Mouse (Mus musculus): Measurements from ENCODE around the gene Car4. TPM values are rescaled to one million over a fixed set of nuclear protein-coding genes. Genes with fewer than 3 reads are reported as not detected.

Car4 gene
- polyA plus RNA-seq, 1 experiment from 2014 or later, result 13.0 TPM

DNA sequence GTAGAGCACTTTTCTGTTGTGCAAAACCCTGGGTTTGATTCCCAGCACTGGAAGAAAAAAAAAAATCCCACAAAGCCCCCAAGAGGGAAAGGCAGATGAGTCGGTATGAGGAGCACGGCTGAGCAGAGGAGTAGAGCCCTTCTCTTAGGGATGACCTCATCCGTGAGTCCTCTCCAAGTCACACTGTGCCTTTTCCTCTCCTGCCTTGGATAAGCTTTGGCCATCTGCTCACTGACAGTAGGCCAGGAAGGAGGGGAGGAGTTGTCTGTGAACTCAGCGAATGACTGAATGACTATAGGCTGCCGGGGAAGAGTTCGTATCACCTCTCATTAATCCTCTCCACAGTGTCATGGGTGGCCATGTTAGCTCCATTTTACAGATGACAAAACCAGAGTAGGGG, 3.2 kb downstream of the Car4 start:
- Histone ChIP-seq H3K27ac (ENCODE audit: low read depth, low read length) (no peak overlapping the region), H3K9ac (ENCODE audit: low read depth, low read length) (no peak overlapping the region), H3K4me1 (replicated peaks; ENCODE audit: control insufficient read depth, insufficient read depth, low read length) (peaks cover 8% of the 10 kb centered on the region), H3K27me3 (replicated peaks; ENCODE audit: control insufficient read depth, insufficient read depth, low read length) (peaks cover 46% of the 10 kb centered on the region), H3K4me2 (no peak overlapping the region), H3K36me3 (ENCODE audit: control insufficient read depth, insufficient read depth, low read length) (no peaks in the 10 kb centered on the region), H3K4me3 (ENCODE audit: low read depth, low read length) (no peak overlapping the region), H3K9me3 (ENCODE audit: control insufficient read depth, low read length) (no peaks in the 10 kb centered on the region)
- 55% methylated on average over 6 of the region's 6 CpGs for WGBS
- ATAC-seq (replicated peaks; ENCODE audit: low FRiP score) (no peak), DNase-seq (ENCODE audit: low spot score) (no peak)

DNA sequence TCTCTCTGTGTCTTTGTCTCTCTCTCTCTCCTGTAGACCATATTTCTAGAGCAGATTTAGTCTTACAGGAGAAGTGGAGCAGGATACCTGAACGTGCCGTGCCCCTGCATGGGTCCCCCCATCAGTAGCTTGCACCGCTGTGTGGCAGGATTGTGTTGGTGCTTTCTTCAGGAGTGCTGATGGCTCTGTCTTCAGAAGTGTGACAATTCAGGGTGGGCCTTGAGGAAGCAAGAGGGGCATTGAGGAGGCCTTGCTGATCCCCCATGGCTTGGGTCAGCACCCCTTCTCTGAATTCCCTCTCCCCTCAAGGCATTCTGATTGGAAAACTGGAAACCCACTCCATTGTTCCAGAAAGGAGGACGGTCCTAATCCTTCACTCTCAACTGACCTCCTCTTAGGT, 4.0 kb downstream of the Car4 start:
- Histone ChIP-seq H3K4me1 (replicated peaks; ENCODE audit: control insufficient read depth, insufficient read depth, low read length) (peaks cover 8% of the 10 kb centered on the region), H3K27ac (ENCODE audit: low read depth, low read length) (no peak overlapping the region), H3K4me2 (no peak overlapping the region), H3K9ac (ENCODE audit: low read depth, low read length) (no peak overlapping the region), H3K36me3 (ENCODE audit: control insufficient read depth, insufficient read depth, low read length) (no peaks in the 10 kb centered on the region), H3K27me3 (replicated peaks; ENCODE audit: control insufficient read depth, insufficient read depth, low read length) (peaks cover 39% of the 10 kb centered on the region), H3K4me3 (ENCODE audit: low read depth, low read length) (no peak overlapping the region), H3K9me3 (ENCODE audit: control insufficient read depth, low read length) (no peaks in the 10 kb centered on the region)
- 86% methylated on average over 4 of the region's 4 CpGs for WGBS
- ATAC-seq (replicated peaks; ENCODE audit: low FRiP score) (no peak), DNase-seq (ENCODE audit: low spot score) (no peak)

DNA sequence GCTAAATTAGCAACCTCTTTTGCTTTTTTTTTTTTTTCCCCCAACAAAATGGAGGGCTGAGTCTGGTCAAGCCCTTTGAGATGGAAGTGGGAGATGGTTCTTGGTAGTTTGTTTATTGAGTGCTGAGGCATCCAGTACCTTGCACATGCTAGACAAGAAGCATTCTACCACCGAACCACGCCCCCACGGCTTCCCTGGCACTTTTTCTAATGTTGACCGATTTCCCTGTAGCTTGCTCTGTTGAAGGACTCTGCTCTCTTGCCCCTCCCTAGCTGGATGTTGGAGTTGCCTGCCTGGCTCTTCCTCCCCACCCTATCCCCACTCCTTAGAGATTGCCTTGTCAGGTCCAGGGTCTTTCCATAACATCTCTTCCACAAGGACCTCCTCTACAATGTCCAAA, 5.0 kb downstream of the Car4 start:
- H3K4me3 ChIP-seq (ENCODE audit: low read depth, low read length), result no peak overlapping the region
- no peak overlapping the region for H3K9ac ChIP-seq (ENCODE audit: low read depth, low read length)
- no peaks in the 10 kb centered on the region for H3K36me3 ChIP-seq (ENCODE audit: control insufficient read depth, insufficient read depth, low read length)
- ATAC-seq (replicated peaks; ENCODE audit: low FRiP score), result no peak
- WGBS, result 75% methylated on average over 4 of the region's 4 CpGs
- no peak overlapping the region for H3K27ac ChIP-seq (ENCODE audit: low read depth, low read length)
- no peaks in the 10 kb centered on the region for H3K9me3 ChIP-seq (ENCODE audit: control insufficient read depth, low read length)
- H3K4me2 ChIP-seq, result no peak overlapping the region
- peaks cover 30% of the 10 kb centered on the region for H3K27me3 ChIP-seq (replicated peaks; ENCODE audit: control insufficient read depth, insufficient read depth, low read length)
- peaks cover 14% of the 10 kb centered on the region for H3K4me1 ChIP-seq (replicated peaks; ENCODE audit: control insufficient read depth, insufficient read depth, low read length)
- no peak for DNase-seq (ENCODE audit: low spot score)

DNA sequence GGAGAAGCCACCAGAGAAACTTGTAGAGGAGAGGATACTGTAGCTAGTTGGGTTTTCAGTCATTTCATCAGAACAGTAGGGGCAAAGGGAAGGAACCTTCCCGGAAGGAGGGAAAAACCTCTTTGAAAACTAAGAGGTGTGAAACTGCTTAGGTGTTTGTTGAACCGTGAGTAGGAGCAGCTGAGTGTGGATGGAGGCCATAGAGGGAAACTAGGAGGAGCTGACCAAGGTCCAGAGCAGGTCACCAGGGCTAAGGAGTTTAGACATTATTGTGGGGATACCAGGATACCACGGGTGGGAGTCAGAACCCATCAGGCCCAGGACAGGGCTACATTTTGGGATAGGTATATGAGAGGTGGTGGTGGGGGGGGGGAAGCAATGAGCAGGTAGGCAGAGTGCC, 6.0 kb downstream of the Car4 start:
- no peak for ATAC-seq (replicated peaks; ENCODE audit: low FRiP score)
- WGBS, result 75% methylated on average over 3 of the region's 3 CpGs
- H3K4me3 ChIP-seq (ENCODE audit: low read depth, low read length), result no peak overlapping the region

DNA sequence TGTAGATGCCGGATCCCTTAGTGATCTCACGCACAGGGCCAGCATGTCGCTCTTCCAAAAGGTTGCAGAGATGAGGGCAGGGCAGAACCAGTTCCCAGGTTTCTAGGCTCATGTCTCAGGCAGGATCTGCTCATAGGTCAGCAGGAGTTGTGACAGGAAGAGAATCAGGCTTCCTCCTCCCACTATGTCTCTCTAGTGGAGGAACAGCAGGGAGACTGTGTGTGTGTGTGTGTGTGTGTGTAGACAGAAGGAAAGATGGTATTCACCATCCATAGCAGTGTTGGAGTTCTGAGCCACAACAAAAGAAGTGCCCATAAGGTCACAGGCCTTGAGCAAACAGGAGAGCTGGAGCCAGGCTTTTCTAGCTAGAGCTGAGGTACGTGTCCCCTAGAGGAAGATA, 9.1 kb downstream of the Car4 start:
- Histone ChIP-seq H3K9ac (ENCODE audit: low read depth, low read length) (no peak overlapping the region), H3K4me1 (replicated peaks; ENCODE audit: control insufficient read depth, insufficient read depth, low read length) (peaks cover 6% of the 10 kb centered on the region), H3K27me3 (replicated peaks; ENCODE audit: control insufficient read depth, insufficient read depth, low read length) (no peaks in the 10 kb centered on the region), H3K36me3 (ENCODE audit: control insufficient read depth, insufficient read depth, low read length) (no peaks in the 10 kb centered on the region), H3K9me3 (ENCODE audit: control insufficient read depth, low read length) (no peaks in the 10 kb centered on the region), H3K4me2 (no peak overlapping the region), H3K27ac (ENCODE audit: low read depth, low read length) (no peak overlapping the region), H3K4me3 (ENCODE audit: low read depth, low read length) (no peak overlapping the region)
- 59% methylated on average over 4 of the region's 4 CpGs for WGBS
- ATAC-seq (replicated peaks; ENCODE audit: low FRiP score) (no peak), DNase-seq (ENCODE audit: low spot score) (no peak)

More for the DNA sequence above, 6.0 kb downstream of the Car4 start:
- H3K9ac ChIP-seq (ENCODE audit: low read depth, low read length), result no peak overlapping the region
- H3K27ac ChIP-seq (ENCODE audit: low read depth, low read length), result no peak overlapping the region
- peaks cover 8% of the 10 kb centered on the region for H3K4me1 ChIP-seq (replicated peaks; ENCODE audit: control insufficient read depth, insufficient read depth, low read length)
- DNase-seq (ENCODE audit: low spot score), result no peak
- H3K36me3 ChIP-seq (ENCODE audit: control insufficient read depth, insufficient read depth, low read length), result no peaks in the 10 kb centered on the region
- no peaks in the 10 kb centered on the region for H3K9me3 ChIP-seq (ENCODE audit: control insufficient read depth, low read length)
- no peak overlapping the region for H3K4me2 ChIP-seq
- peaks cover 20% of the 10 kb centered on the region for H3K27me3 ChIP-seq (replicated peaks; ENCODE audit: control insufficient read depth, insufficient read depth, low read length)

DNA sequence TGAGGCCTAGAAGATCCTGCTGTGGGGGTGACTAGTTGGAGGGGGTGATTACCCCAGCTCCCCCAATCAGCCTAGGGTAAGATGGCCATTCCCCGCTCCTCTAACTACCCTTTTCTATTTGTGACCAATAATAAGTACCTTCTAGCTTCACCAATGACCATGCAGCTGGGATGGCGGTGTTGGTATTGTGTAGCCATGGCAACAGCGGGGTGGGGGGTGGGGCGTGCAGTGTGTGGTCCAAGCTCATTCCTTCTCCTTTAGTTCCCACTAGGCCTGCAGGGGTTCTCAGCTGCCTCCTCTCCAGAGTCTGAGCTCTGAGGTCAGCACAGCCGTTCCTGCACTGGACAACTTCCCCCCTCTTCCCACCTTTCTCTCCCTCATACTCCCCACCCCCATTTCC, 9.5 kb downstream of the Car4 start:
- no peak overlapping the region for H3K27ac ChIP-seq (ENCODE audit: low read depth, low read length)
- H3K36me3 ChIP-seq (ENCODE audit: control insufficient read depth, insufficient read depth, low read length), result no peaks in the 10 kb centered on the region
- peaks cover 6% of the 10 kb centered on the region for H3K4me1 ChIP-seq (replicated peaks; ENCODE audit: control insufficient read depth, insufficient read depth, low read length)
- H3K9ac ChIP-seq (ENCODE audit: low read depth, low read length), result no peak overlapping the region
- H3K27me3 ChIP-seq (replicated peaks; ENCODE audit: control insufficient read depth, insufficient read depth, low read length), result no peaks in the 10 kb centered on the region
- H3K4me2 ChIP-seq, result no peak overlapping the region
- H3K4me3 ChIP-seq (ENCODE audit: low read depth, low read length), result no peak overlapping the region
- ATAC-seq (replicated peaks; ENCODE audit: low FRiP score) (no peak), DNase-seq (ENCODE audit: low spot score) (no peak)
- H3K9me3 ChIP-seq (ENCODE audit: control insufficient read depth, low read length), result no peaks in the 10 kb centered on the region
- 41% methylated on average over 5 of the region's 5 CpGs for WGBS

DNA sequence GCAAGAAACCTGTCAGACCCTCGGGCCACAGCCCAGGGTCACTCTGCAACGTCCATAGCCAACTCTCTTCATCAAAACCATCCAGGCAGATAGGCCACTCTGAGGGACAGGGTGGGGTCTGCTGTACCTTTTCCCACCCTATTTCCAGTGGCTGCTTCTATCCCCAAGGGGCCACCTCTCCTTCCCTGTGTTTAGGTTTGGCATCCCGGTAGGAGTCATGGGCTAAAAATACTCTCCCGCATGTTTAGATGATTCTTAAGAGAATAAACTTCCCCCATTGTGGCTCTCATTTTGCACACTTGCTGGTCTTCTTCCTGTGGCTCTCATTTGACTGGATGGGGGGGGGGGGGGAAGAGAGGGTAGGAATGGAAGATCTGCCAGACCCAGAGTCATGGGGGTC, 10.7 kb downstream of the Car4 start:
- H3K36me3 ChIP-seq (ENCODE audit: control insufficient read depth, insufficient read depth, low read length), result no peaks in the 10 kb centered on the region
- H3K27me3 ChIP-seq (replicated peaks; ENCODE audit: control insufficient read depth, insufficient read depth, low read length), result no peaks in the 10 kb centered on the region
- H3K27ac ChIP-seq (ENCODE audit: low read depth, low read length), result no peak overlapping the region
- WGBS, result 71% methylated on average over 4 of the region's 4 CpGs
- H3K9me3 ChIP-seq (ENCODE audit: control insufficient read depth, low read length), result no peaks in the 10 kb centered on the region
- ATAC-seq (replicated peaks; ENCODE audit: low FRiP score) (no peak), DNase-seq (ENCODE audit: low spot score) (no peak)
- H3K4me2 ChIP-seq, result no peak overlapping the region
- H3K9ac ChIP-seq (ENCODE audit: low read depth, low read length), result no peak overlapping the region
- no peak overlapping the region for H3K4me3 ChIP-seq (ENCODE audit: low read depth, low read length)
- peaks cover 6% of the 10 kb centered on the region for H3K4me1 ChIP-seq (replicated peaks; ENCODE audit: control insufficient read depth, insufficient read depth, low read length)

DNA sequence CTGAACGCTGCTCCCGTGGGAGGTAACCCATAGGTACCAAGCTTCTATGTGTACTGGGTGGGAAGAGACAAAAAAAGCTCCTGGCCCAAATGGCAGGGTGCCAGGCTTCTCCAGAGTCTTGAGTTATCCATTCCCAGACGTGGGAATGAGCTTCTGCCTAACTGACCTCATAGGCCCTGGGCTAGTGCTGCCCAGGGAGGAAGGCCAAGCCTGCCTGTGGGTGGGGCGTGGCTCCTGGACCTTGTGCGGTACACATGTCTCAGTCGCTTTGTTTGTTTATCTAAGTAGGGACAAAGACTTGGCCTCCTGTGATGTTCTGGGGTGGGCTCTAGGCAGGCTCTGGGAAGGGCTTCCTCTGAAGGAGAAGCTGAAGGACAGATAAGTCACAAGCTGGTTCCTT, 11.2 kb downstream of the Car4 start:
- Histone ChIP-seq H3K27ac (ENCODE audit: low read depth, low read length) (no peak overlapping the region), H3K4me2 (no peak overlapping the region), H3K9me3 (ENCODE audit: control insufficient read depth, low read length) (no peaks in the 10 kb centered on the region), H3K4me3 (ENCODE audit: low read depth, low read length) (no peak overlapping the region), H3K9ac (ENCODE audit: low read depth, low read length) (no peak overlapping the region), H3K36me3 (ENCODE audit: control insufficient read depth, insufficient read depth, low read length) (no peaks in the 10 kb centered on the region), H3K27me3 (replicated peaks; ENCODE audit: control insufficient read depth, insufficient read depth, low read length) (no peaks in the 10 kb centered on the region), H3K4me1 (replicated peaks; ENCODE audit: control insufficient read depth, insufficient read depth, low read length) (peaks cover 6% of the 10 kb centered on the region)
- no peak for ATAC-seq (replicated peaks; ENCODE audit: low FRiP score)
- no peak for DNase-seq (ENCODE audit: low spot score)
- 47% methylated on average over 6 of the region's 6 CpGs for WGBS

DNA sequence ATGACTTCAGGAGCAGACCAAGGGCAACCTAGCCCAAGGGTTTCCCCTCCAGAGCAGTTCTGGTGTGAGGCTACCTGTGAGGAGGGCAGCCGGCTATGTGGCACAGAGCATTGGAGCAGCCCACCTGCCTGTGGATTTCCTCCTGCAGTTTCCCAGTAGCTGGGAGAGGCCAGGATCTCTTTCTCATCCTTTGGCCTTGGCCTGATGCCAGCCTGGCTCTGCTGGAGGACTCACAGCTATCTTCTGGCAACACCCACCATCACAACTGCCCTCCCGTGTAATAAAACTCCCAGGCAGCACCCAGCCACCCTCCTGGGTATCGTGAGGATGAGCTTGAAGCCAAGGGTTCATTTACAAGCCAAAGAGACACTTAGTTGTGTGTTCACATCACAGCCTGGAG, 14.5 kb downstream of the Car4 start:
- WGBS, result 71% methylated on average over 3 of the region's 3 CpGs
- Histone ChIP-seq H3K27ac (ENCODE audit: low read depth, low read length) (no peak overlapping the region), H3K9ac (ENCODE audit: low read depth, low read length) (no peak overlapping the region), H3K9me3 (ENCODE audit: control insufficient read depth, low read length) (no peaks in the 10 kb centered on the region), H3K36me3 (ENCODE audit: control insufficient read depth, insufficient read depth, low read length) (no peaks in the 10 kb centered on the region), H3K27me3 (replicated peaks; ENCODE audit: control insufficient read depth, insufficient read depth, low read length) (no peaks in the 10 kb centered on the region), H3K4me1 (replicated peaks; ENCODE audit: control insufficient read depth, insufficient read depth, low read length) (peaks cover 3% of the 10 kb centered on the region), H3K4me3 (ENCODE audit: low read depth, low read length) (no peak overlapping the region), H3K4me2 (no peak overlapping the region)
- no peak for ATAC-seq (replicated peaks; ENCODE audit: low FRiP score)
- DNase-seq (ENCODE audit: low spot score), result no peak

Data from liver, embryonic 11.5 days (tissue).